16 mouse cellular contexts compared by ENCODE assay signal in the genomic region with DNA sequence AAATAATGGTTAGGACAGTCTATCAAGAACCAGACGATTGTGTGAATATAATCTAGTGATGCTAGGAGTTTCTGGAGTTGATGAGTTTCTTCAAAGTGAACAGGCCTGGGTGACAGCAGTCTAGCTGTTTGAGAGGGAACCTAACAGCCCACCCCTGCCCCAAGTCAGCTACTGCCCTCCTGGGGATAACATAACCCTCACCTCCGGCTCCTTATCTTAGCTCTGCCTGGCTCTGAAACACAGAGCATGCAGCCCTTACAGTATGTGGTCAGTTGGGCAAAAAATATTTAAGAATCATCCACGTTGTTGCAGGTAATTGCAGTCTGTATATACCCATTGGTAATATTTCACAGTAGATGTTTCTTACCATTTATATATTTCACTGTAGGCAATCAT.
DNase-seq lines count a peak whose midpoint lies in the region; ATAC-seq and TF ChIP-seq lines count a peak whose summit lies in the region.
"Had no signal": no experiment of that assay in that cellular context is flagged by ENCODE, and none has a peak within 500 bp of the region (broad histone marks: within the 10 kb centered on the region; RNA-seq: fewer than 3 reads in every experiment).

No protein-coding gene starts in this region.

- peak overlapping the region; percentile 51; the same call in 1 of the 2 replicates for H3K27ac ChIP-seq in layer of hippocampus, adult 2 months
- H3K27ac ChIP-seq in liver, embryonic 12.5 days = 0 out of 2 replicates have a peak overlapping the region, but pooled peaks have one; percentile 12
- no peak overlapping the region for H3K27ac ChIP-seq in liver, postnatal 0 days (ENCODE audit: low read depth)
- H3K27ac ChIP-seq in liver, embryonic 14.5 days = no peak overlapping the region
- H3K27ac ChIP-seq: embryonic facial prominence, embryonic 13.5 days; embryonic facial prominence, embryonic 15.5 days; forebrain, embryonic 10.5 days; forebrain, embryonic 12.5 days had no signal

- H3K4me3 ChIP-seq in layer of hippocampus, adult 2 months = no peak overlapping the region
- H3K4me3 ChIP-seq in liver, embryonic 12.5 days = no peak overlapping the region
- H3K4me3 ChIP-seq in liver, postnatal 0 days (ENCODE audit: low read depth, low read length) = no peak overlapping the region
- no peak overlapping the region for H3K4me3 ChIP-seq in liver, embryonic 14.5 days (ENCODE audit: insufficient read depth in 1 of 2, low read depth in 2 of 2, low read length in 2 of 2)
- H3K4me3 ChIP-seq: embryonic facial prominence, embryonic 13.5 days; embryonic facial prominence, embryonic 15.5 days; erythroblast, embryonic 14.5 days; forebrain, embryonic 10.5 days; forebrain, embryonic 12.5 days had no signal

- peaks cover 22% of the 10 kb centered on the region for H3K36me3 ChIP-seq in liver, embryonic 12.5 days
- H3K36me3 ChIP-seq in liver, postnatal 0 days (replicated peaks; ENCODE audit: insufficient read depth, low read length) = peaks cover 5% of the 10 kb centered on the region; the same call in 1 of the 2 replicates
- H3K36me3 ChIP-seq in liver, embryonic 14.5 days (replicated peaks; ENCODE audit: control insufficient read depth, insufficient read depth, low read depth) = peaks cover 2% of the 10 kb centered on the region
- H3K36me3 ChIP-seq: embryonic facial prominence, embryonic 13.5 days; embryonic facial prominence, embryonic 15.5 days; forebrain, embryonic 10.5 days; forebrain, embryonic 12.5 days had no signal

- peak overlapping the region; percentile 10; the same call in 1 of the 2 replicates for H3K9ac ChIP-seq in liver, embryonic 12.5 days
- no peak overlapping the region for H3K9ac ChIP-seq in liver, postnatal 0 days (replicated peaks)
- no peak overlapping the region for H3K9ac ChIP-seq in liver, embryonic 14.5 days (replicated peaks)
- H3K9ac ChIP-seq: embryonic facial prominence, embryonic 13.5 days; embryonic facial prominence, embryonic 15.5 days; forebrain, embryonic 12.5 days had no signal

- no peaks in the 10 kb centered on the region for H3K27me3 ChIP-seq in liver, embryonic 12.5 days (replicated peaks)
- H3K27me3 ChIP-seq in liver, postnatal 0 days (ENCODE audit: insufficient read depth, low read length) = no peaks in the 10 kb centered on the region
- no peaks in the 10 kb centered on the region for H3K27me3 ChIP-seq in liver, embryonic 14.5 days (ENCODE audit: control insufficient read depth, insufficient read depth, low read length)
- H3K27me3 ChIP-seq: embryonic facial prominence, embryonic 13.5 days; embryonic facial prominence, embryonic 15.5 days; forebrain, embryonic 12.5 days had no signal

- H3K9me3 ChIP-seq in liver, embryonic 12.5 days (replicated peaks) = no peaks in the 10 kb centered on the region
- no peaks in the 10 kb centered on the region for H3K9me3 ChIP-seq in liver, postnatal 0 days (ENCODE audit: low read length)
- H3K9me3 ChIP-seq in liver, embryonic 14.5 days (ENCODE audit: control insufficient read depth, low read length) = no peaks in the 10 kb centered on the region
- H3K9me3 ChIP-seq: embryonic facial prominence, embryonic 13.5 days; embryonic facial prominence, embryonic 15.5 days; forebrain, embryonic 10.5 days; forebrain, embryonic 12.5 days had no signal

- H3K4me1 ChIP-seq in liver, embryonic 12.5 days = peaks cover 45% of the 10 kb centered on the region
- H3K4me1 ChIP-seq in liver, postnatal 0 days (ENCODE audit: insufficient read depth) = 0 out of 2 replicates have a peak, but pooled peaks cover 2% of the 10 kb centered on the region
- peaks cover 4 to 18% of the 10 kb centered on the region in 2 experiments; a peak in 2 of 4 replicates for H3K4me1 ChIP-seq in liver, embryonic 14.5 days (replicated peaks; ENCODE audit: control insufficient read depth in 2 of 2, insufficient read depth in 2 of 2, low read length in 1 of 2)
- H3K4me1 ChIP-seq: embryonic facial prominence, embryonic 13.5 days; forebrain, embryonic 12.5 days had no signal

- TF ChIP-seq EP300 in liver, postnatal 0 days (IDR thresholded peaks at IDR 0.05; ENCODE audit: low read depth) = no peak
- no peak for TF ChIP-seq EP300 in liver, embryonic 14.5 days (IDR thresholded peaks at IDR 0.05; ENCODE audit: low read depth)

- WGBS in liver, embryonic 12.5 days (ENCODE audit: insufficient replicate concordance) = 48% methylated on average over 3 of the region's 3 CpGs
- 52% methylated on average over 3 of the region's 3 CpGs for WGBS in liver, postnatal 0 days (ENCODE audit: insufficient replicate concordance)
- WGBS in liver, embryonic 14.5 days (ENCODE audit: insufficient replicate concordance) = 35% methylated on average over 3 of the region's 3 CpGs

- TF ChIP-seq CTCF in layer of hippocampus, adult 2 months (conservative IDR thresholded peaks at IDR 0.05) = no peak
- TF ChIP-seq CTCF in liver, postnatal 0 days (IDR thresholded peaks at IDR 0.05; ENCODE audit: low read depth) = no peak
- TF ChIP-seq CTCF in liver, embryonic 14.5 days (IDR thresholded peaks at IDR 0.05; ENCODE audit: low read depth) = no peak

- peak; percentile 60; the same call in 1 of the 2 replicates for ATAC-seq in liver, embryonic 12.5 days
- ATAC-seq in liver, postnatal 0 days = no peak
- peak; percentile 33; the same call in 1 of the 2 replicates for ATAC-seq in liver, embryonic 14.5 days (ENCODE audit: insufficient read depth)
- ATAC-seq in megakaryocyte-erythroid progenitor cell, adult 5-6 weeks (replicated peaks; ENCODE audit: low FRiP score, low TSS enrichment, poor library complexity, severe bottlenecking) = peak; percentile 62
- ATAC-seq: forebrain, embryonic 14.5 days had no signal

- H3K4me2 ChIP-seq in liver, embryonic 12.5 days = no peak overlapping the region
- H3K4me2 ChIP-seq in liver, postnatal 0 days (ENCODE audit: low read depth, low read length) = no peak overlapping the region
- no peak overlapping the region for H3K4me2 ChIP-seq in liver, embryonic 14.5 days (ENCODE audit: low read depth)
- H3K4me2 ChIP-seq: embryonic facial prominence, embryonic 13.5 days; embryonic facial prominence, embryonic 15.5 days; forebrain, embryonic 12.5 days had no signal

- no peak for DNase-seq in layer of hippocampus, adult 2 months (ENCODE audit: low spot score in 2 of 2)
- DNase-seq in layer of hippocampus, postnatal 10 days (ENCODE audit: low spot score in 2 of 2) = no peak
- DNase-seq in liver, postnatal 0 days = no peak
- DNase-seq in liver, embryonic 14.5 days (ENCODE audit: low read depth in 3 of 3, low spot score in 3 of 3) = no peak
- DNase-seq in lung, adult 18-20 months = no peak
- DNase-seq: cerebellum, adult 11 months; cerebellum, adult 8-10 months; cerebellum, adult 9-11 months had no signal

Comparison
In these comparisons a context has a peak if more than half of its experiments do, and no peak if none do; other contexts are left out.
1. H3K27ac ChIP-seq: peak in layer of hippocampus, adult 2 months (single experiment) and liver, embryonic 12.5 days (single experiment); none in liver, postnatal 0 days (single experiment) and liver, embryonic 14.5 days (single experiment).